Mouse (Mus musculus): Measurements from ENCODE around the gene Dirc2. TPM values are rescaled to one million over a fixed set of nuclear protein-coding genes. Genes with fewer than 3 reads are reported as not detected.

Dirc2 gene
- polyA plus RNA-seq, 1 experiment from 2014 or later: 16.7 TPM

GRCm38 (mm10) chr16:35756697-35757096 lies 12.5 kb downstream of the Dirc2 start:
- WGBS: 85% methylated on average over 9 of the region's 9 CpGs
- Histone ChIP-seq H3K4me2 (ENCODE audit: low read depth, low read length) (no peak overlapping the region), H3K27ac (replicated peaks; ENCODE audit: low read depth, low read length) (no peak overlapping the region), H3K27me3 (ENCODE audit: control insufficient read depth, insufficient read depth, low read length) (no peaks in the 10 kb centered on the region), H3K4me3 (ENCODE audit: low read depth, low read length) (no peak overlapping the region), H3K9me3 (replicated peaks; ENCODE audit: control insufficient read depth, low read length) (no peaks in the 10 kb centered on the region), H3K4me1 (ENCODE audit: control insufficient read depth, insufficient read depth, low read length) (no peaks in the 10 kb centered on the region), H3K9ac (replicated peaks; ENCODE audit: low read length) (no peak overlapping the region), H3K36me3 (replicated peaks; ENCODE audit: control insufficient read depth, insufficient read depth, low read depth, low read length) (no peaks in the 10 kb centered on the region)
- ATAC-seq (replicated peaks; ENCODE audit: insufficient number of reproducible peaks, low FRiP score, low TSS enrichment, low read depth): no peak
- no peak for DNase-seq (ENCODE audit: low spot score)

GRCm38 (mm10) chr16:35755502-35756334 lies 13.4 kb downstream of the Dirc2 start:
- 89% methylated on average over 6 of the region's 6 CpGs for WGBS
- ATAC-seq (replicated peaks; ENCODE audit: insufficient number of reproducible peaks, low FRiP score, low TSS enrichment, low read depth) (no peak), DNase-seq (ENCODE audit: low spot score) (no peak)
- Histone ChIP-seq H3K27ac (replicated peaks; ENCODE audit: low read depth, low read length) (no peak overlapping the region), H3K27me3 (ENCODE audit: control insufficient read depth, insufficient read depth, low read length) (no peaks in the 10 kb centered on the region), H3K4me3 (ENCODE audit: low read depth, low read length) (no peak overlapping the region), H3K4me1 (ENCODE audit: control insufficient read depth, insufficient read depth, low read length) (no peaks in the 10 kb centered on the region), H3K4me2 (ENCODE audit: low read depth, low read length) (no peak overlapping the region), H3K9me3 (replicated peaks; ENCODE audit: control insufficient read depth, low read length) (no peaks in the 10 kb centered on the region), H3K36me3 (replicated peaks; ENCODE audit: control insufficient read depth, insufficient read depth, low read depth, low read length) (no peaks in the 10 kb centered on the region), H3K9ac (replicated peaks; ENCODE audit: low read length) (no peak overlapping the region)

GRCm38 (mm10) chr16:35753926-35754325 lies 15.2 kb downstream of the Dirc2 start:
- Histone ChIP-seq H3K9me3 (replicated peaks; ENCODE audit: control insufficient read depth, low read length) (no peaks in the 10 kb centered on the region), H3K4me1 (ENCODE audit: control insufficient read depth, insufficient read depth, low read length) (no peaks in the 10 kb centered on the region), H3K4me2 (ENCODE audit: low read depth, low read length) (no peak overlapping the region), H3K9ac (replicated peaks; ENCODE audit: low read length) (no peak overlapping the region), H3K36me3 (replicated peaks; ENCODE audit: control insufficient read depth, insufficient read depth, low read depth, low read length) (no peaks in the 10 kb centered on the region), H3K27ac (replicated peaks; ENCODE audit: low read depth, low read length) (no peak overlapping the region), H3K4me3 (ENCODE audit: low read depth, low read length) (no peak overlapping the region), H3K27me3 (ENCODE audit: control insufficient read depth, insufficient read depth, low read length) (no peaks in the 10 kb centered on the region)
- DNase-seq (ENCODE audit: low spot score) (no peak), ATAC-seq (replicated peaks; ENCODE audit: insufficient number of reproducible peaks, low FRiP score, low TSS enrichment, low read depth) (no peak)
- WGBS: 94% methylated on average over 5 of the region's 5 CpGs

- ATAC-seq (replicated peaks; ENCODE audit: insufficient number of reproducible peaks, low FRiP score, low TSS enrichment, low read depth): no peak
- Histone ChIP-seq H3K27ac (replicated peaks; ENCODE audit: low read depth, low read length) (no peak overlapping the region), H3K9me3 (replicated peaks; ENCODE audit: control insufficient read depth, low read length) (no peaks in the 10 kb centered on the region), H3K27me3 (ENCODE audit: control insufficient read depth, insufficient read depth, low read length) (no peaks in the 10 kb centered on the region), H3K4me3 (ENCODE audit: low read depth, low read length) (no peak overlapping the region), H3K9ac (replicated peaks; ENCODE audit: low read length) (no peak overlapping the region), H3K4me1 (ENCODE audit: control insufficient read depth, insufficient read depth, low read length) (no peaks in the 10 kb centered on the region), H3K4me2 (ENCODE audit: low read depth, low read length) (no peak overlapping the region), H3K36me3 (replicated peaks; ENCODE audit: control insufficient read depth, insufficient read depth, low read depth, low read length) (no peaks in the 10 kb centered on the region)
- WGBS: 87% methylated on average over 4 of the region's 4 CpGs
- no peak for DNase-seq (ENCODE audit: low spot score)
These were observed 17.3 kb downstream of the Dirc2 start for GRCm38 (mm10) chr16:35751841-35752240.

- H3K27me3 ChIP-seq (ENCODE audit: control insufficient read depth, insufficient read depth, low read length): no peaks in the 10 kb centered on the region
- H3K27ac ChIP-seq (replicated peaks; ENCODE audit: low read depth, low read length): no peak overlapping the region
- no peak overlapping the region for H3K9ac ChIP-seq (replicated peaks; ENCODE audit: low read length)
- no peak for DNase-seq (ENCODE audit: low spot score)
- no peak overlapping the region for H3K4me3 ChIP-seq (ENCODE audit: low read depth, low read length)
- H3K4me2 ChIP-seq (ENCODE audit: low read depth, low read length): no peak overlapping the region
- no peaks in the 10 kb centered on the region for H3K9me3 ChIP-seq (replicated peaks; ENCODE audit: control insufficient read depth, low read length)
- 56% methylated on average over 7 of the region's 7 CpGs for WGBS
- H3K4me1 ChIP-seq (ENCODE audit: control insufficient read depth, insufficient read depth, low read length): no peaks in the 10 kb centered on the region
- H3K36me3 ChIP-seq (replicated peaks; ENCODE audit: control insufficient read depth, insufficient read depth, low read depth, low read length): no peaks in the 10 kb centered on the region
- no peak for ATAC-seq (replicated peaks; ENCODE audit: insufficient number of reproducible peaks, low FRiP score, low TSS enrichment, low read depth)
These were observed 19.8 kb downstream of the Dirc2 start for GRCm38 (mm10) chr16:35749385-35749784.

- Histone ChIP-seq H3K27ac (replicated peaks; ENCODE audit: low read depth, low read length) (no peak overlapping the region), H3K36me3 (replicated peaks; ENCODE audit: control insufficient read depth, insufficient read depth, low read depth, low read length) (no peaks in the 10 kb centered on the region), H3K4me3 (ENCODE audit: low read depth, low read length) (no peak overlapping the region), H3K4me2 (ENCODE audit: low read depth, low read length) (no peak overlapping the region), H3K27me3 (ENCODE audit: control insufficient read depth, insufficient read depth, low read length) (no peaks in the 10 kb centered on the region), H3K9me3 (replicated peaks; ENCODE audit: control insufficient read depth, low read length) (no peaks in the 10 kb centered on the region), H3K4me1 (ENCODE audit: control insufficient read depth, insufficient read depth, low read length) (no peaks in the 10 kb centered on the region), H3K9ac (replicated peaks; ENCODE audit: low read length) (no peak overlapping the region)
- WGBS: 88% methylated on average over 7 of the region's 7 CpGs
- ATAC-seq (replicated peaks; ENCODE audit: insufficient number of reproducible peaks, low FRiP score, low TSS enrichment, low read depth): no peak
- DNase-seq (ENCODE audit: low spot score): no peak
These were observed 20.9 kb downstream of the Dirc2 start for GRCm38 (mm10) chr16:35748237-35748603.

- no peak overlapping the region for H3K9ac ChIP-seq (replicated peaks; ENCODE audit: low read length)
- no peaks in the 10 kb centered on the region for H3K4me1 ChIP-seq (ENCODE audit: control insufficient read depth, insufficient read depth, low read length)
- H3K27ac ChIP-seq (replicated peaks; ENCODE audit: low read depth, low read length): no peak overlapping the region
- H3K9me3 ChIP-seq (replicated peaks; ENCODE audit: control insufficient read depth, low read length): no peaks in the 10 kb centered on the region
- no peak overlapping the region for H3K4me2 ChIP-seq (ENCODE audit: low read depth, low read length)
- H3K4me3 ChIP-seq (ENCODE audit: low read depth, low read length): no peak overlapping the region
- H3K27me3 ChIP-seq (ENCODE audit: control insufficient read depth, insufficient read depth, low read length): no peaks in the 10 kb centered on the region
- no peak for ATAC-seq (replicated peaks; ENCODE audit: insufficient number of reproducible peaks, low FRiP score, low TSS enrichment, low read depth)
- 85% methylated on average over 9 of the region's 9 CpGs for WGBS
- no peaks in the 10 kb centered on the region for H3K36me3 ChIP-seq (replicated peaks; ENCODE audit: control insufficient read depth, insufficient read depth, low read depth, low read length)
- no peak for DNase-seq (ENCODE audit: low spot score)
These were observed 21.5 kb downstream of the Dirc2 start for GRCm38 (mm10) chr16:35747417-35748236.
